Mouse (Mus musculus) limb, embryonic 11.5 days (tissue): ENCODE measurements around the gene Cfap69. TPM values are rescaled to one million over a fixed set of nuclear protein-coding genes. Genes with fewer than 3 reads are reported as not detected.

Source experiments
- ATAC-seq: fragments of 200-750 bp; cut with Nextera tagmentation; 2 replicates; pipeline ENCODE4 v1.8.0; 2017; ENCODE audit warnings: low read depth; ENCODE audit not compliant: insufficient number of reproducible peaks, low FRiP score, low TSS enrichment
- DNase-seq: peaks from one replicate; pipeline ENCODE4 v3.0.0-alpha.2; 2015; ENCODE audit warnings: low spot score
- H3K27ac ChIP-seq: fragments of 300-500 bp; sonication (generic); replicated peaks from 2 replicates; pipeline ENCODE4 v1.5.1; 2014; ENCODE audit warnings: low read depth, mild to moderate bottlenecking, low read length
- H3K27me3 ChIP-seq: fragments of 300-500 bp; sonication (generic); 2 replicates; pipeline ENCODE4 v1.6.1; 2014; ENCODE audit warnings: mild to moderate bottlenecking, low read length, mixed read lengths; ENCODE audit not compliant: control insufficient read depth, insufficient read depth
- H3K36me3 ChIP-seq: fragments of 300-500 bp; sonication (generic); 2 replicates; pipeline ENCODE4 v1.6.1; 2014; ENCODE audit warnings: mild to moderate bottlenecking, low read length, moderate library complexity, mixed read lengths; ENCODE audit not compliant: control insufficient read depth, insufficient read depth
- H3K4me1 ChIP-seq: fragments of 300-500 bp; sonication (generic); 2 replicates; pipeline ENCODE4 v1.6.1; 2014; ENCODE audit warnings: low read length, mixed read lengths; ENCODE audit not compliant: control insufficient read depth, insufficient read depth
- H3K4me2 ChIP-seq: fragments of 300-500 bp; sonication (generic); 2 replicates; pipeline ENCODE4 v1.6.1; 2014; ENCODE audit warnings: low read depth, mild to moderate bottlenecking, moderate library complexity; ENCODE audit not compliant: severe bottlenecking
- H3K4me3 ChIP-seq: fragments of 300-500 bp; sonication (generic); 2 replicates; pipeline ENCODE4 v1.5.1; 2014; ENCODE audit warnings: low read depth, low read length
- H3K9ac ChIP-seq: fragments of 300-500 bp; sonication (generic); 2 replicates; pipeline ENCODE4 v1.6.1; 2014; ENCODE audit warnings: mild to moderate bottlenecking, low read length
- H3K9me3 ChIP-seq: fragments of 300-500 bp; sonication (generic); 2 replicates; pipeline ENCODE4 v1.6.1; 2016; ENCODE audit warnings: low read length; ENCODE audit not compliant: control insufficient read depth
- WGBS: fragments of 180-500 bp; shearing (Covaris S2); extraction: QIAGEN DNeasy Blood & Tissue Kit; methylation state at CpG from one replicate; pipeline ENCODE4 v1.1.7; 2014; 5-methylcytosine and 5-hydroxymethylcytosine counted together
- polyA plus RNA-seq: library from polyadenylated mRNA; unstranded; fragments of >200 nt; fragmentation: Nextera tagmentation; extraction: Ambion mirVana; gene quantifications from 2 replicates; pipeline ENCODE4 v1.2.1, GENCODE M21; 2014

Gene Cfap69
- polyA plus RNA-seq, 1 experiment from 2014 or later = 2.5 TPM

GRCm38 (mm10) chr5:5676082-5676481, 12.0 kb upstream of the Cfap69 start:
- Histone ChIP-seq H3K36me3 (peaks cover 2% of the 10 kb centered on the region; the same call in 1 of the 2 replicates), H3K4me3 (no peak overlapping the region), H3K27me3 (no peaks in the 10 kb centered on the region), H3K9me3 (no peaks in the 10 kb centered on the region), H3K4me1 (no peaks in the 10 kb centered on the region), H3K4me2 (no peak overlapping the region), H3K9ac (no peak overlapping the region), H3K27ac (no peak overlapping the region)
- WGBS = 89% methylated on average over 3 of the region's 3 CpGs
- DNase-seq (no peak), ATAC-seq (no peak)

- no peaks in the 10 kb centered on the region for H3K27me3 ChIP-seq
- no peak overlapping the region for H3K9ac ChIP-seq
- no peak overlapping the region for H3K27ac ChIP-seq
- WGBS = 82% methylated on average over 7 of the region's 7 CpGs
- H3K4me2 ChIP-seq = no peak overlapping the region
- H3K9me3 ChIP-seq = no peaks in the 10 kb centered on the region
- no peaks in the 10 kb centered on the region for H3K36me3 ChIP-seq
- DNase-seq (no peak), ATAC-seq (no peak)
- H3K4me1 ChIP-seq = no peaks in the 10 kb centered on the region
- H3K4me3 ChIP-seq = no peak overlapping the region
Measured at GRCm38 (mm10) chr5:5668920-5669319, 4.9 kb upstream of the Cfap69 start.

GRCm38 (mm10) chr5:5664371-5664926, 410 bp upstream of the Cfap69 start:
- no peaks in the 10 kb centered on the region for H3K36me3 ChIP-seq
- H3K4me1 ChIP-seq = no peaks in the 10 kb centered on the region
- H3K4me2 ChIP-seq = peak overlapping the region; percentile 95
- ATAC-seq (peak; percentile 62; the same call in 1 of the 2 replicates), DNase-seq (no peak)
- H3K9me3 ChIP-seq = no peaks in the 10 kb centered on the region
- peak overlapping the region; percentile 63 for H3K9ac ChIP-seq
- no peak overlapping the region for H3K27ac ChIP-seq
- H3K27me3 ChIP-seq = no peaks in the 10 kb centered on the region
- WGBS = 58% methylated on average over 6 of the region's 6 CpGs
- peak overlapping the region; percentile 72 for H3K4me3 ChIP-seq

GRCm38 (mm10) chr5:5663057-5663456, 982 bp downstream of the Cfap69 start:
- Histone ChIP-seq H3K4me3 (no peak overlapping the region; the same call in 1 of the 2 replicates), H3K4me1 (no peaks in the 10 kb centered on the region), H3K36me3 (no peaks in the 10 kb centered on the region), H3K27me3 (no peaks in the 10 kb centered on the region), H3K9me3 (no peaks in the 10 kb centered on the region), H3K4me2 (peak overlapping the region; percentile 95; the same call in 1 of the 2 replicates), H3K27ac (no peak overlapping the region), H3K9ac (no peak overlapping the region)
- DNase-seq (no peak), ATAC-seq (no peak)
- 40% methylated on average over 6 of the region's 6 CpGs for WGBS

- H3K9me3 ChIP-seq = no peaks in the 10 kb centered on the region
- WGBS = 51% methylated on average over 2 of the region's 2 CpGs
- H3K4me2 ChIP-seq = no peak overlapping the region
- no peaks in the 10 kb centered on the region for H3K27me3 ChIP-seq
- no peaks in the 10 kb centered on the region for H3K4me1 ChIP-seq
- ATAC-seq = no peak
- no peak overlapping the region for H3K4me3 ChIP-seq
- no peak for DNase-seq
- H3K27ac ChIP-seq = no peak overlapping the region
- H3K36me3 ChIP-seq = no peaks in the 10 kb centered on the region
- no peak overlapping the region for H3K9ac ChIP-seq
Measured at GRCm38 (mm10) chr5:5658680-5659079, 5.4 kb downstream of the Cfap69 start.

GRCm38 (mm10) chr5:5657932-5658331, 6.1 kb downstream of the Cfap69 start:
- H3K4me1 ChIP-seq = no peaks in the 10 kb centered on the region
- no peak overlapping the region for H3K4me2 ChIP-seq
- WGBS = 87% methylated on average over 2 of the region's 2 CpGs
- no peak overlapping the region for H3K27ac ChIP-seq
- no peaks in the 10 kb centered on the region for H3K27me3 ChIP-seq
- no peak overlapping the region for H3K4me3 ChIP-seq
- no peaks in the 10 kb centered on the region for H3K9me3 ChIP-seq
- ATAC-seq = no peak
- H3K9ac ChIP-seq = no peak overlapping the region
- DNase-seq = no peak
- no peaks in the 10 kb centered on the region for H3K36me3 ChIP-seq

- 70% methylated on average over 6 of the region's 6 CpGs for WGBS
- no peak for DNase-seq
- no peaks in the 10 kb centered on the region for H3K9me3 ChIP-seq
Measured at GRCm38 (mm10) chr5:5648817-5649569, 15.0 kb downstream of the Cfap69 start.

GRCm38 (mm10) chr5:5646173-5646572, 17.9 kb downstream of the Cfap69 start:
- Histone ChIP-seq H3K27me3 (no peaks in the 10 kb centered on the region), H3K27ac (no peak overlapping the region), H3K4me2 (no peak overlapping the region), H3K4me1 (no peaks in the 10 kb centered on the region), H3K9ac (no peak overlapping the region), H3K9me3 (no peaks in the 10 kb centered on the region), H3K4me3 (no peak overlapping the region), H3K36me3 (no peaks in the 10 kb centered on the region)
- DNase-seq (no peak), ATAC-seq (no peak)
- 9% methylated on average over 1 of the region's 1 CpGs for WGBS

More at GRCm38 (mm10) chr5:5648817-5649569, 15.0 kb downstream of the Cfap69 start:
- H3K36me3 ChIP-seq = no peaks in the 10 kb centered on the region
- no peak for ATAC-seq
- no peak overlapping the region for H3K27ac ChIP-seq
- H3K4me1 ChIP-seq = no peaks in the 10 kb centered on the region
- no peak overlapping the region for H3K4me3 ChIP-seq
- no peak overlapping the region for H3K4me2 ChIP-seq
- no peak overlapping the region for H3K9ac ChIP-seq
- H3K27me3 ChIP-seq = no peaks in the 10 kb centered on the region
